Mouse (Mus musculus) kidney, embryonic 14.5 days (tissue): Measurements from ENCODE around the gene Atp4a. TPM values are rescaled to one million over a fixed set of nuclear protein-coding genes. Genes with fewer than 3 reads are reported as not detected.

ENCODE experiments used
- ATAC-seq: fragments of 200-750 bp; cut with Nextera tagmentation; 2 replicates; pipeline ENCODE4 v1.8.0; 2017; ENCODE audit warnings: moderate number of reproducible peaks, mild to moderate bottlenecking, moderate TSS enrichment, moderate library complexity; ENCODE audit not compliant: low FRiP score, low TSS enrichment
- H3K27ac ChIP-seq: fragments of 300-500 bp; sonication (generic); 2 replicates; pipeline ENCODE4 v1.5.1; 2014; ENCODE audit warnings: low read depth, mild to moderate bottlenecking, low read length, moderate library complexity, mixed read lengths
- H3K27me3 ChIP-seq: fragments of 300-500 bp; sonication (generic); 2 replicates; pipeline ENCODE4 v1.6.1; 2014; ENCODE audit warnings: mild to moderate bottlenecking, low read length; ENCODE audit not compliant: control insufficient read depth, insufficient read depth
- H3K36me3 ChIP-seq: fragments of 300-500 bp; sonication (generic); 2 replicates; pipeline ENCODE4 v1.6.1; 2014; ENCODE audit warnings: low read length, mixed read lengths; ENCODE audit not compliant: control insufficient read depth, insufficient read depth
- H3K4me1 ChIP-seq: fragments of 300-500 bp; sonication (generic); 2 replicates; pipeline ENCODE4 v1.6.1; 2014; ENCODE audit warnings: low read length, mixed read lengths; ENCODE audit not compliant: control insufficient read depth, insufficient read depth
- H3K4me2 ChIP-seq: fragments of 300-500 bp; sonication (generic); replicated peaks from 2 replicates; pipeline ENCODE4 v1.6.1; 2014; ENCODE audit warnings: low read depth, mild to moderate bottlenecking, low read length
- H3K4me3 ChIP-seq: fragments of 300-500 bp; sonication (generic); 2 replicates; pipeline ENCODE4 v1.5.1; 2014; ENCODE audit warnings: mild to moderate bottlenecking, low read length
- H3K9ac ChIP-seq: fragments of 300-500 bp; sonication (generic); 2 replicates; pipeline ENCODE4 v1.6.1; 2014; ENCODE audit warnings: low read depth, mild to moderate bottlenecking, low read length, moderate library complexity
- H3K9me3 ChIP-seq: fragments of 300-500 bp; sonication (generic); 2 replicates; pipeline ENCODE4 v1.6.1; 2016; ENCODE audit warnings: low read length; ENCODE audit not compliant: control insufficient read depth
- WGBS: fragments of 180-500 bp; shearing (Covaris S2); extraction: QIAGEN DNeasy Blood & Tissue Kit; methylation state at CpG from one replicate; pipeline ENCODE4 v1.1.7; 2014; 5-methylcytosine and 5-hydroxymethylcytosine counted together
- polyA plus RNA-seq: library from polyadenylated mRNA; unstranded; fragments of >200 nt; fragmentation: Nextera tagmentation; extraction: Ambion mirVana; gene quantifications from 2 replicates; pipeline ENCODE4 v1.2.1, GENCODE M21; 2014

The Atp4a gene
- polyA plus RNA-seq, 1 experiment from 2014 or later: 1.2 TPM

DNA sequence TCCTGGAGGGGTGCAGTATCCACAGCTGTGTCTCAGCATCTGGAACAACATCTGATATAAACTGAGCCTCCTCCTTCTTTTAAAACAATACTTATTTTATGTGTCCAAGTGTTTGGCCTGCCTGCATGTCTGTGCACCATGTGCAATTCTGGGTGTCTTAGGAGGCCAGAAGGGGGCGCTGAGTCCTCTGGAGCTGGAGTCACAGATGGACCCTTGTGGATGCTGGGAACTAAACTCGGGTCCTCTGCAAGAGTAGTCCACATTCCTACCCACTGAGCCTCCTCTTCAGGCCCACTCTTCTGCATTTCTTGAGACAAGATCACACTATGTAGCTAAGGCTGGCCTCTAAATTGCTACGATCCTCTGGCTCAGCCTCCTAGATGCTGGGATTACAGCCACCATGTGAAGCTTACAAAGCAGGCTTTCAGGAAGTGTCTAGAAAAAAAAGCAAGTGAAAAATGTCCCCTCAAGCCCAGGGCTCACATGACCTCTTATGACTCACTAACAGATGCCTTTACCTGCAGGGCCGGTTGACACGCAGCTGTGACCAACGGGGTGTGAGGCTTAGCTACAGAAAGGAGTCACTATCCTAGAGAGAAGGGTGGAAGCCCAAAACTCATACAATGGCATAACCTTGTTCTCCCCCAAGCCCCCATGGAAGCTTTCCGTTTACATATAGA lies 35.7 kb downstream of the Atp4a start:
- WGBS: 77% methylated on average over 7 of the region's 7 CpGs
- ATAC-seq: no peak

GRCm38 (mm10) chr7:30749824-30750606 lies 38.0 kb downstream of the Atp4a start:
- Histone ChIP-seq H3K27ac (no peak overlapping the region), H3K4me3 (no peak overlapping the region), H3K36me3 (no peaks in the 10 kb centered on the region), H3K4me2 (no peak overlapping the region), H3K27me3 (no peaks in the 10 kb centered on the region), H3K9ac (no peak overlapping the region), H3K4me1 (peaks cover 5% of the 10 kb centered on the region; the same call in 1 of the 2 replicates), H3K9me3 (peaks cover 4% of the 10 kb centered on the region; the same call in 1 of the 2 replicates)
- peak; percentile 36; the same call in 1 of the 2 replicates for ATAC-seq
- 57% methylated on average over 13 of the region's 13 CpGs for WGBS

More for the DNA sequence above, 35.7 kb downstream of the Atp4a start:
- Histone ChIP-seq H3K4me1 (peaks cover 5% of the 10 kb centered on the region; the same call in 1 of the 2 replicates), H3K9me3 (no peaks in the 10 kb centered on the region), H3K27me3 (no peaks in the 10 kb centered on the region), H3K4me2 (no peak overlapping the region), H3K27ac (no peak overlapping the region), H3K9ac (no peak overlapping the region), H3K36me3 (no peaks in the 10 kb centered on the region), H3K4me3 (no peak overlapping the region)

DNA sequence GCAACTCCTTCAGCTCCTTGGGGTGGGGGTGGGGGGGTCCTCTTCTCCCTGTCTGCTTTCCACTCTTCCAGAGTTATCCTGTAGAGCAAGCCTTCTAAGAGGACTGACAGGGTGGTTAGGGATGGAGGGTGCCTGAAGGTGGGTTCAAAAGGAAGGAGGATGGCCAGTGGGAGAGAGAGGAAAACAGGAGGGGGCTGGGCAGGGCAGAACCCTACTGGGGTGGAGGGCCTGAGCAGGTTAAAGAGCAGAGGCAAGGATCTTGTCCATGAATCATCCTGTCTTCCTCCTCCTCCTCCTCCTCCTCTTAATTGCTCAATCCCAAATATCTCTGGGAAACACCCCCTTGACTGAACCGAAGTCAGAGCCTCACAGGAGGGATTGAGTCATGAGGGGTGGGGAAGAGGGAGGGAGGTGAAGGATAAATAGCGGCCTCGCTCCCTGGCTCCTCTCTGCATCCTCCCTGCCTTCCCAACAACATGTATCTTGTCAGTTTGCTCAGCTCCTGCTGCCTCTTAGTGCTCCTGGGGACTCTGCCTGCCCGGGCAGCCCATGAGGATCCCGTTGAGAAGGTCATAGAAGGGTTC lies 39.2 kb downstream of the Atp4a start, which contains the start of gene Sbsn:
TSS of gene Sbsn (plus strand) at position 386 of the 584 bp plus-strand sequence.
- ATAC-seq: peak; percentile 59; the same call in 1 of the 2 replicates
- Histone ChIP-seq H3K4me2 (no peak within 1 kb of the TSS), H3K4me1 (peaks cover 5% of the 10 kb centered on the region; the same call in 1 of the 2 replicates), H3K9ac (no peak within 1 kb of the TSS), H3K4me3 (no peak within 1 kb of the TSS), H3K36me3 (no peaks in the 10 kb centered on the region), H3K9me3 (peaks cover 7% of the 10 kb centered on the region; the same call in 1 of the 2 replicates), H3K27ac (no peak within 1 kb of the TSS), H3K27me3 (no peaks in the 10 kb centered on the region)
- WGBS: 16% methylated on average over 5 of the region's 5 CpGs

DNA sequence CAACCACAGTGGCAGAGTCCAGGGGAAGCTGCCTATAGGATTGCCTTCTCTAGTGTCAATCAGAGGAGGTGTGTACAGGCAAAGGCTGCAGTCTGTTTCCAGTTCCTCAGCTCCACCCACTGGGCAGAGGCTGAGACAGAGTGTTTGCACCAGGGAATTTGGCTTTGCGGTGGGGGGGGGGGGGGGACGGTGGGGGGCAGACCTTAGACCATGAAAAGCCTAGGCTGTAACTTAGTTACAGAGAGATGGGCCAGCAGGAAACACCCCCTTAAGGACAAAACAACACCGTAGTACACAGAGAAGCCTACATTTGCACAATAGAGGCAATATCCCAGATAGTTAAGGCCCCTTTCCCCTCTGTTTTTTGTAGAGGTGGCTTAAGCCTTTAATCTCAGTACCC lies 45.0 kb downstream of the Atp4a start:
- ATAC-seq: no peak
- H3K4me2 ChIP-seq: no peak overlapping the region

DNA sequence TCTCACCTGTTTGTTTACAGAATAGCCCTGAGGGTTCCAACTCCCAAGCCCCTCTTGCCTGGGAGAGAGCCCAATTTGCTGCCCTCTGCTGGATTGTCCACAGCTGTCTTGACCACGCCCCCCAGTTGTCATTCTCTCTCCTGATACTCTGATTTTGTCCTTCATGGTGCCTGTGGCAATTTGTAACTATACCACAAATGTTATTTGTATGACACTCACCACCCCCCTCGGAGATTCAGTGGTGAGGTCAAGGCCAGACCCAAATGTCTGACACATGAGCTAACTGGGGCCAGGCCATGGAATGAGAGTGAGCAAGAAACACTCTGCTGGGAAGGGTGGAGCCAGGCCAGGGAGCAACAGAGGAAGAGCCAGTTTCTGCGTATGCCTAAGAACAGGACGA lies 46.8 kb downstream of the Atp4a start:
- no peaks in the 10 kb centered on the region for H3K27me3 ChIP-seq
- H3K9ac ChIP-seq: no peak overlapping the region
- no peaks in the 10 kb centered on the region for H3K4me1 ChIP-seq
- peaks cover 7% of the 10 kb centered on the region; the same call in 1 of the 2 replicates for H3K9me3 ChIP-seq
- no peaks in the 10 kb centered on the region for H3K36me3 ChIP-seq
- no peak for ATAC-seq
- H3K4me2 ChIP-seq: no peak overlapping the region
- no peak overlapping the region for H3K4me3 ChIP-seq
- 37% methylated on average over 4 of the region's 4 CpGs for WGBS
- H3K27ac ChIP-seq: no peak overlapping the region

More for the DNA sequence above, 45.0 kb downstream of the Atp4a start:
- no peak overlapping the region for H3K27ac ChIP-seq
- no peak overlapping the region for H3K9ac ChIP-seq
- H3K36me3 ChIP-seq: no peaks in the 10 kb centered on the region
- peaks cover 7% of the 10 kb centered on the region; the same call in 1 of the 2 replicates for H3K9me3 ChIP-seq
- no peak overlapping the region for H3K4me3 ChIP-seq
- WGBS: 67% methylated on average over 3 of the region's 3 CpGs
- H3K27me3 ChIP-seq: no peaks in the 10 kb centered on the region
- no peaks in the 10 kb centered on the region for H3K4me1 ChIP-seq

GRCm38 (mm10) chr7:30761769-30762352 lies 49.9 kb downstream of the Atp4a start:
- Histone ChIP-seq H3K4me1 (no peaks in the 10 kb centered on the region), H3K36me3 (no peaks in the 10 kb centered on the region), H3K4me3 (no peak overlapping the region), H3K9ac (no peak overlapping the region), H3K4me2 (no peak overlapping the region), H3K27ac (no peak overlapping the region), H3K9me3 (no peaks in the 10 kb centered on the region), H3K27me3 (no peaks in the 10 kb centered on the region)
- 83% methylated on average over 4 of the region's 4 CpGs for WGBS
- no peak for ATAC-seq

DNA sequence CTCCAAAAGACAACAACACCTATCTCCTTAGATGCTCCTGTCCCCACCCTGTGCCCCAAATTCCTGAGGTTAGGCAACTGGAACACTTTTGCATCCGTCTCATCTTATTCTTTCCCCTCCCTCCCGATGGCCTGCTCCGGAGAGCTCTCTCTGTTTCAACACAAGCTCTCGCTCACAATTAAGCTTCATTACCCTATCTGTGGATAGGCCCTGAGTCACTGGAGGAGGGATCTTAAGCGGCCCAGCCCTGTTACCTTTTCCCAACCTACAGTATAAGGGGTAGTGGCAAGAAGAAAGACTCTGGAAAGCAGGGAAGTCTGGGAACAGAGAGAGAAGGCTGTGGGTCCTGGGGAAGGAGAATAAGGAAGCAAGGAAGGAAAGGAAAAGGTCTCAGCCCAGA lies 51.4 kb downstream of the Atp4a start, which contains the start of gene Dmkn:
TSS of gene Dmkn (plus strand) at position 301 of the 400 bp plus-strand sequence.
- H3K4me1 ChIP-seq: no peaks in the 10 kb centered on the region
- H3K9me3 ChIP-seq: no peaks in the 10 kb centered on the region
- H3K27me3 ChIP-seq: no peaks in the 10 kb centered on the region
- H3K4me2 ChIP-seq: no peak within 1 kb of the TSS
- no peaks in the 10 kb centered on the region for H3K36me3 ChIP-seq
- no peak within 1 kb of the TSS for H3K4me3 ChIP-seq
- 39% methylated on average over 5 of the region's 5 CpGs for WGBS
- no peak for ATAC-seq
- H3K27ac ChIP-seq: no peak within 1 kb of the TSS
- H3K9ac ChIP-seq: no peak within 1 kb of the TSS

- ATAC-seq: no peak
- Histone ChIP-seq H3K4me1 (no peaks in the 10 kb centered on the region), H3K4me2 (no peak overlapping the region), H3K36me3 (no peaks in the 10 kb centered on the region), H3K9me3 (no peaks in the 10 kb centered on the region), H3K27me3 (no peaks in the 10 kb centered on the region), H3K9ac (no peak overlapping the region), H3K4me3 (no peak overlapping the region), H3K27ac (no peak overlapping the region)
- WGBS: 44% methylated on average over 11 of the region's 11 CpGs
Observed at GRCm38 (mm10) chr7:30765173-30765572, 53.2 kb downstream of the Atp4a start.
